Mouse (Mus musculus): ENCODE measurements around the gene Olfr309. TPM values are rescaled to one million over a fixed set of nuclear protein-coding genes. Genes with fewer than 3 reads are reported as not detected.
"Not testable (repeated sequence)": the region's sequence is repeated elsewhere in the genome, so short reads cannot be mapped to it uniquely, and the experiment has no call there.

Gene Olfr309
- total RNA-seq (2014; fragmentation: Nextera tagmentation): not detected in 2 replicates
- 0.11 TPM in 1 of 2 replicates, not detected in the other for total RNA-seq (2017)
- polyA plus RNA-seq (2012): not detected in 2 replicates

DNA sequence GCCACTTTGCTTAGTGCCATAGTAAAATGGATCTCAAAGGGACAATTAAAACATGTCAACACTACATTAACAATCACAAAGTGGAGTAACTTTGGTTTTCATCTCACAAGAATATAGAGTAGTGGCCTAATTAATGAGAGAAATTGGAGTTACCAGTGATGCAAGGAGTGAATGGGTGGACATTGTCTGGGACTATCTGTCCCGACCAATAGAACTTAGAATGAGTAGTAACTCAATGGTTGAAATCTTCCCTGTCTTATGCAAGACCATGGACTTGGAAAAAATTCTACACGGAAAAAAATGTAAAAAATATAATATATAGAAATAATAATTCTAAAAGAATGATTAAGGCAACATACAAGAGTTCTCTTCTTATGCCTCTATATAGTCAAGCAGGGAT is at the start of gene Olfr309:
Gene Olfr309, minus strand, starts transcription at position 101 of the 400 bp plus-strand sequence.
- ATAC-seq (ENCODE audit: extremely low read depth, insufficient number of reproducible peaks, low FRiP score, poor library complexity, severe bottlenecking) (no peak), DNase-seq (ENCODE audit: low spot score) (no peak)
- Histone ChIP-seq H3K4me3 (ENCODE audit: low read depth, low read length) (no peak within 1 kb of the TSS), H3K9me3 (replicated peaks) (0 out of 2 replicates have a peak, but pooled peaks cover 3% of the 10 kb centered on the region), H3K4me1 (ENCODE audit: insufficient read depth, low read depth, low read length) (no peaks in the 10 kb centered on the region), H3K27me3 (ENCODE audit: insufficient read depth, low read length) (no peaks in the 10 kb centered on the region), H3K36me3 (replicated peaks) (no peaks in the 10 kb centered on the region)
- no peak for TF ChIP-seq CTCF (IDR thresholded peaks at IDR 0.05; ENCODE audit: low read depth, low read length)
- TF ChIP-seq TAL1 (conservative IDR thresholded peaks at IDR 0.05; ENCODE audit: low read depth, low read length): no peak
- no peak for TF ChIP-seq POLR2AphosphoS5 (IDR thresholded peaks at IDR 0.05; ENCODE audit: insufficient replicate concordance, low read depth, low read length)
- no peak for TF ChIP-seq GATA2 (IDR thresholded peaks at IDR 0.05; ENCODE audit: borderline replicate concordance, low read depth, low read length)
- no peak for TF ChIP-seq GATA1 (IDR thresholded peaks at IDR 0.05; ENCODE audit: borderline replicate concordance, low read length)

- DNase-seq (ENCODE audit: low spot score); ATAC-seq (ENCODE audit: extremely low read depth, insufficient number of reproducible peaks, low FRiP score, poor library complexity, severe bottlenecking); H3K9me3 ChIP-seq (replicated peaks); H3K36me3 ChIP-seq (replicated peaks); H3K4me3 ChIP-seq (ENCODE audit: low read depth, low read length); H3K27me3 ChIP-seq (ENCODE audit: insufficient read depth, low read length); H3K4me1 ChIP-seq (ENCODE audit: insufficient read depth, low read depth, low read length): not testable (repeated sequence)
These were observed 32.8 kb upstream of the Olfr309 start for GRCm38 (mm10) chr7:86346296-86346695.

GRCm38 (mm10) chr7:86344253-86344652 is 30.7 kb upstream of the Olfr309 start:
- ATAC-seq (ENCODE audit: extremely low read depth, insufficient number of reproducible peaks, low FRiP score, poor library complexity, severe bottlenecking) (no peak), DNase-seq (ENCODE audit: low spot score) (no peak)
- H3K27me3 ChIP-seq (ENCODE audit: insufficient read depth, low read length): no peaks in the 10 kb centered on the region
- H3K4me3 ChIP-seq (ENCODE audit: low read depth, low read length): no peak overlapping the region
- no peak for TF ChIP-seq GATA2 (IDR thresholded peaks at IDR 0.05; ENCODE audit: borderline replicate concordance, low read depth, low read length)
- no peak for TF ChIP-seq GATA1 (IDR thresholded peaks at IDR 0.05; ENCODE audit: borderline replicate concordance, low read length)
- TF ChIP-seq TAL1 (conservative IDR thresholded peaks at IDR 0.05; ENCODE audit: low read depth, low read length): no peak
- TF ChIP-seq CTCF (IDR thresholded peaks at IDR 0.05; ENCODE audit: low read depth, low read length): no peak
- no peak for TF ChIP-seq POLR2AphosphoS5 (IDR thresholded peaks at IDR 0.05; ENCODE audit: insufficient replicate concordance, low read depth, low read length)
- no peaks in the 10 kb centered on the region for H3K4me1 ChIP-seq (ENCODE audit: insufficient read depth, low read depth, low read length)
- no peaks in the 10 kb centered on the region for H3K36me3 ChIP-seq (replicated peaks)
- H3K9me3 ChIP-seq (replicated peaks): peaks cover 3% of the 10 kb centered on the region

DNA sequence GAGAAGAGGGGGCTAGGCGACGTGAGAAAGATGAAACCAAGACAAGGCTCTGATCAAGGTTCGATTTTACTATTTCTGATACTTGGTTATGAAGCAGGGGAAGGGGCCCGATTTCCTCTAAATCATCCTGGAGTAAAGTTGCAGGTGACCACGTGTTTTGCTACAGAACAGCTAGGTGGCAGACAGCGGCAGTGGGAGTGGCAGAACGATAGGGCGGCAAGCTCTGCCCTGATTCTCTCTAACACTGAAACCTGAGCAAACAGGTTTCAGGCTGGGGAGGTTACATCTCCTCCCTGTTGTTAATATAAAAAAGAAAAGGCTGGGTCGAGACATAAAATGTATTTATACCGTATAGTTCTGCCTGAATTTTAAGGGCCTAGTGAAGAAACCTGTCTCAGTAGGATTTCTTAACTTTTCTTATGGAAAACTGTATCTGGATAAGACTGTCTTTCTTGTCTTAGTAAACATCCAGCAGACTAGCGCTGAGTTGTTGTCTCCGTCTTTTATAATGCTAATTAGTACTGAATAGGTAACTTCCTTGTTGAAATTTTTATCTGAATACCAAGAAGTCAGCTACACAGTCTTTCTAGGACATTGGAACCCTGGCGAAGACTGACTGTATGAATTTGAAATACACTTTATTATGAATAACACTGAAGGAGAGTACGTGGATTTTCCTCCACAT is 29.5 kb upstream of the Olfr309 start:
- DNase-seq (ENCODE audit: low spot score) (no peak), ATAC-seq (ENCODE audit: extremely low read depth, insufficient number of reproducible peaks, low FRiP score, poor library complexity, severe bottlenecking) (no peak)
- H3K36me3 ChIP-seq (replicated peaks): no peaks in the 10 kb centered on the region
- no peaks in the 10 kb centered on the region for H3K27me3 ChIP-seq (ENCODE audit: insufficient read depth, low read length)
- no peak for TF ChIP-seq GATA1 (IDR thresholded peaks at IDR 0.05; ENCODE audit: borderline replicate concordance, low read length)
- no peaks in the 10 kb centered on the region for H3K4me1 ChIP-seq (ENCODE audit: insufficient read depth, low read depth, low read length)
- no peak overlapping the region for H3K4me3 ChIP-seq (ENCODE audit: low read depth, low read length)
- H3K9me3 ChIP-seq (replicated peaks): peaks cover 3% of the 10 kb centered on the region; the same call in 1 of the 2 replicates

DNA sequence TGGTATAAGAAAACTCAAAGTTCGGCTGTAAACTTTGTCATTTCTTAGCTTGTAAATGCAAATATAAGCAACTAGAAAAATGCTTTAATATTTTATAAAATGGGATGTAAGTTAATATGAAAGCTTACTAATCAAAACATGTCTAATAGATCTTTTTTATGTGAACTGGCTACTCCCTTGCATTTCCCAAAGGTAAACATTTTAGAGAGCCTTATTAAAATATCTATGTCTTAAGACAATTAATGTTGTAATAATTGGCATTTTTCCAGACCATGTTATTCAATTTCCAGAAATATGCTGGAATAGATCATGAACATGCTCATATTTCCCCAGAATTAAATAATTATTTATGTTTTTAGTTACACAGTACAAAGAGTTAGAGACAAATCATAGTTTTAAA is 24.0 kb upstream of the Olfr309 start, which contains the start of gene Olfr307:
Gene Olfr307, minus strand, starts transcription at position 101 of the 400 bp plus-strand sequence.
- TF ChIP-seq POLR2AphosphoS5 (IDR thresholded peaks at IDR 0.05; ENCODE audit: insufficient replicate concordance, low read depth, low read length) (no peak), GATA2 (IDR thresholded peaks at IDR 0.05; ENCODE audit: borderline replicate concordance, low read depth, low read length) (no peak), GATA1 (IDR thresholded peaks at IDR 0.05; ENCODE audit: borderline replicate concordance, low read length) (no peak)
- Histone ChIP-seq H3K27me3 (ENCODE audit: insufficient read depth, low read length) (no peaks in the 10 kb centered on the region), H3K9me3 (replicated peaks) (peaks cover 3% of the 10 kb centered on the region; the same call in 1 of the 2 replicates), H3K4me3 (ENCODE audit: low read depth, low read length) (no peak within 1 kb of the TSS), H3K4me1 (ENCODE audit: insufficient read depth, low read depth, low read length) (no peaks in the 10 kb centered on the region), H3K36me3 (replicated peaks) (no peaks in the 10 kb centered on the region)
- DNase-seq (ENCODE audit: low spot score) (no peak), ATAC-seq (ENCODE audit: extremely low read depth, insufficient number of reproducible peaks, low FRiP score, poor library complexity, severe bottlenecking) (no peak)

DNA sequence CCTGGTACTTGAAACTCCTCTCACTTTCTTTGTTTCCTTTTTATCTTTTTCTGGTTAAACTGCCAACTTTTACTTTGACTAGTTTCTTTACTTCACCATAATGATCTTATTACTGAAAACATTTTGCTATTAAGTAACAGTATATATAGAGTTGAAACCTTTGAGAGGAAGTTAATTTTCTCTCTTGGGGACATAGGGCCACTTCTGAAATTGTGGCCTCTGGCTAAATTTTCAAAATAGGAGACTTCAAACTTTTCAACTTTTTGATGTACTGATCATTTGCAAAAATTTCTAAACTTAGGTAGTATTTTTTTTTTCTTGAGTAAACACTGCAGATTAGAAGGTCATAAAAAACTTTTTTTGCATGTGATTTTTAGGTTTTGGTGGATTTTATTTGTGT is 12.0 kb upstream of the Olfr309 start, which contains the start of gene Olfr308:
Gene Olfr308, minus strand, starts transcription at position 101 of the 400 bp plus-strand sequence.
- ATAC-seq (ENCODE audit: extremely low read depth, insufficient number of reproducible peaks, low FRiP score, poor library complexity, severe bottlenecking) (no peak), DNase-seq (ENCODE audit: low spot score) (no peak)
- Histone ChIP-seq H3K9me3 (replicated peaks) (no peaks in the 10 kb centered on the region), H3K36me3 (replicated peaks) (no peaks in the 10 kb centered on the region), H3K4me3 (ENCODE audit: low read depth, low read length) (no peak within 1 kb of the TSS), H3K27me3 (ENCODE audit: insufficient read depth, low read length) (no peaks in the 10 kb centered on the region), H3K4me1 (ENCODE audit: insufficient read depth, low read depth, low read length) (no peaks in the 10 kb centered on the region)
- TF ChIP-seq POLR2AphosphoS5 (IDR thresholded peaks at IDR 0.05; ENCODE audit: insufficient replicate concordance, low read depth, low read length) (no peak), TAL1 (conservative IDR thresholded peaks at IDR 0.05; ENCODE audit: low read depth, low read length) (no peak), GATA2 (IDR thresholded peaks at IDR 0.05; ENCODE audit: borderline replicate concordance, low read depth, low read length) (no peak), CTCF (IDR thresholded peaks at IDR 0.05; ENCODE audit: low read depth, low read length) (no peak), GATA1 (IDR thresholded peaks at IDR 0.05; ENCODE audit: borderline replicate concordance, low read length) (no peak)

Data from G1E (cell line).